Mouse (Mus musculus): Measurements from ENCODE around the gene Slc15a3.

GRCm38 (mm10) chr19:10896849-10897248 lies 57.3 kb downstream of the Slc15a3 start:
- TF ChIP-seq CTCF (conservative IDR thresholded peaks at IDR 0.05; ENCODE audit: low read length) (no peak), POU5F1 (IDR thresholded peaks at IDR 0.05; ENCODE audit: borderline replicate concordance, low read length) (no peak), NANOG (IDR thresholded peaks at IDR 0.05; ENCODE audit: borderline replicate concordance, low read length) (no peak)
